Mouse (Mus musculus) forebrain, embryonic 15.5 days (tissue): ENCODE measurements around the gene Ntng2. TPM values are rescaled to one million over a fixed set of nuclear protein-coding genes. Genes with fewer than 3 reads are reported as not detected.

ENCODE experiments used
- ATAC-seq: fragments of 200-750 bp; cut with Nextera tagmentation; replicated peaks from 2 replicates; pipeline ENCODE4 v1.8.0; 2017; ENCODE audit warnings: mild to moderate bottlenecking, moderate TSS enrichment, moderate library complexity
- H3K27ac ChIP-seq: fragments of 300-500 bp; sonication (generic); replicated peaks from 2 replicates; pipeline ENCODE4 v1.5.1; 2015; ENCODE audit warnings: mild to moderate bottlenecking, inconsistent platforms
- H3K27me3 ChIP-seq: fragments of 300-500 bp; sonication (generic); 2 replicates; pipeline ENCODE4 v1.6.1; 2015; ENCODE audit warnings: inconsistent platforms
- H3K36me3 ChIP-seq: fragments of 300-500 bp; sonication (generic); 2 replicates; pipeline ENCODE4 v1.6.1; 2015; ENCODE audit warnings: mild to moderate bottlenecking, inconsistent platforms
- H3K4me1 ChIP-seq: fragments of 300-500 bp; sonication (generic); 2 replicates; pipeline ENCODE4 v1.6.1; 2015; ENCODE audit warnings: inconsistent platforms
- H3K4me2 ChIP-seq: fragments of 300-500 bp; sonication (generic); replicated peaks from 2 replicates; pipeline ENCODE4 v1.6.1; 2015; ENCODE audit warnings: mild to moderate bottlenecking, inconsistent platforms
- H3K4me3 ChIP-seq: fragments of 300-500 bp; sonication (generic); 2 replicates; pipeline ENCODE4 v1.5.1; 2015; ENCODE audit warnings: mild to moderate bottlenecking, inconsistent platforms
- H3K9ac ChIP-seq: fragments of 300-500 bp; sonication (generic); replicated peaks from 2 replicates; pipeline ENCODE4 v1.6.1; 2015; ENCODE audit warnings: mild to moderate bottlenecking, inconsistent platforms
- H3K9me3 ChIP-seq: fragments of 300-500 bp; sonication (generic); 2 replicates; pipeline ENCODE4 v1.6.1; 2016; ENCODE audit warnings: inconsistent platforms
- WGBS: fragments of 180-500 bp; shearing (Covaris S2); methylation state at CpG from one replicate; pipeline ENCODE4 v1.1.7; 2015; ENCODE audit warnings: mixed read lengths; 5-methylcytosine and 5-hydroxymethylcytosine counted together
- polyA plus RNA-seq: library from polyadenylated mRNA; unstranded; fragments of >200 nt; fragmentation: Nextera tagmentation; extraction: Ambion mirVana; gene quantifications from 2 replicates; pipeline ENCODE4 v1.2.1, GENCODE M21; 2015

The Ntng2 gene
- polyA plus RNA-seq = 11.7 and 13.5 TPM in 2 replicates

- peaks cover 15% of the 10 kb centered on the region; the same call in 1 of the 2 replicates for H3K27me3 ChIP-seq
Measured at GRCm38 (mm10) chr2:29252599-29253204, at the start of gene Ntng2. TSS of gene Ntng2 (minus strand) at chr2:29253005.

GRCm38 (mm10) chr2:29295557-29295956, 42.8 kb upstream of the Ntng2 start:
- no peak overlapping the region for H3K4me2 ChIP-seq
- no peak overlapping the region for H3K9ac ChIP-seq
- H3K27ac ChIP-seq = no peak overlapping the region
- no peak for ATAC-seq
- no peak overlapping the region for H3K4me3 ChIP-seq
- H3K27me3 ChIP-seq = no peaks in the 10 kb centered on the region
- 79% methylated on average over 3 of the region's 3 CpGs for WGBS
- 0 out of 2 replicates have a peak, but pooled peaks cover 7% of the 10 kb centered on the region for H3K9me3 ChIP-seq
- no peaks in the 10 kb centered on the region for H3K36me3 ChIP-seq
- H3K4me1 ChIP-seq = no peaks in the 10 kb centered on the region

More at GRCm38 (mm10) chr2:29252599-29253204, at the start of gene Ntng2:
- Histone ChIP-seq H3K9ac (peak within 1 kb of the TSS; percentile 66), H3K36me3 (no peaks in the 10 kb centered on the region), H3K9me3 (no peaks in the 10 kb centered on the region), H3K4me3 (peak within 1 kb of the TSS; percentile 64), H3K27ac (peak within 1 kb of the TSS; percentile 91), H3K4me1 (peaks cover 66% of the 10 kb centered on the region), H3K4me2 (peak within 1 kb of the TSS; percentile 86)
- ATAC-seq = peak; percentile 34
- under 1% methylated on average over 54 of the region's 54 CpGs for WGBS

DNA sequence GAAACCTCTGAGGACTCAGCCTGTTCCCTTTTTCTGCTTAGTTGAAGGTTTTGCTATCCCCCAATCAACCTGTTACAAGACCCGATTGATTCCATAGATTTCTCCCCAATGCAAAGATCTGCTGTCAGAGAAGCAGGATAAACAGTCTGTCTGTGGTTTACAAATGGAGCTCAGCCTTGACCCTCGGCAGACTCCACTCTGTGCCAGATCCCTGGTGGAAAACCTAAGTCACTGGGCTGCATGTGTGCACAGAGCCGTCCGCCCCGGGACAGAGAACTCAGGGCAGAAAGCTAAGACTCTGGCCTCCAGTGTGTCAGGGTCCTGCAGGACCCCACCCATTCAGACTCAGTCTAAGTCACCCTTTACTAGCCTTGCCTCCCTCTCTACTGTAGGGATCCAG, 34.8 kb upstream of the Ntng2 start:
- Histone ChIP-seq H3K9ac (no peak overlapping the region), H3K27me3 (no peaks in the 10 kb centered on the region), H3K36me3 (no peaks in the 10 kb centered on the region), H3K4me2 (no peak overlapping the region), H3K27ac (no peak overlapping the region), H3K9me3 (no peaks in the 10 kb centered on the region), H3K4me3 (no peak overlapping the region), H3K4me1 (no peaks in the 10 kb centered on the region)
- 86% methylated on average over 5 of the region's 5 CpGs for WGBS
- no peak for ATAC-seq

- H3K36me3 ChIP-seq = no peaks in the 10 kb centered on the region
- H3K9ac ChIP-seq = no peak overlapping the region
- no peak overlapping the region for H3K27ac ChIP-seq
- H3K27me3 ChIP-seq = no peaks in the 10 kb centered on the region
- no peak for ATAC-seq
- no peak overlapping the region for H3K4me2 ChIP-seq
- 50% methylated on average over 5 of the region's 5 CpGs for WGBS
- H3K4me3 ChIP-seq = no peak overlapping the region
- 0 out of 2 replicates have a peak, but pooled peaks cover 5% of the 10 kb centered on the region for H3K4me1 ChIP-seq
- H3K9me3 ChIP-seq = no peaks in the 10 kb centered on the region
Measured at GRCm38 (mm10) chr2:29277703-29278121, 24.9 kb upstream of the Ntng2 start.

DNA sequence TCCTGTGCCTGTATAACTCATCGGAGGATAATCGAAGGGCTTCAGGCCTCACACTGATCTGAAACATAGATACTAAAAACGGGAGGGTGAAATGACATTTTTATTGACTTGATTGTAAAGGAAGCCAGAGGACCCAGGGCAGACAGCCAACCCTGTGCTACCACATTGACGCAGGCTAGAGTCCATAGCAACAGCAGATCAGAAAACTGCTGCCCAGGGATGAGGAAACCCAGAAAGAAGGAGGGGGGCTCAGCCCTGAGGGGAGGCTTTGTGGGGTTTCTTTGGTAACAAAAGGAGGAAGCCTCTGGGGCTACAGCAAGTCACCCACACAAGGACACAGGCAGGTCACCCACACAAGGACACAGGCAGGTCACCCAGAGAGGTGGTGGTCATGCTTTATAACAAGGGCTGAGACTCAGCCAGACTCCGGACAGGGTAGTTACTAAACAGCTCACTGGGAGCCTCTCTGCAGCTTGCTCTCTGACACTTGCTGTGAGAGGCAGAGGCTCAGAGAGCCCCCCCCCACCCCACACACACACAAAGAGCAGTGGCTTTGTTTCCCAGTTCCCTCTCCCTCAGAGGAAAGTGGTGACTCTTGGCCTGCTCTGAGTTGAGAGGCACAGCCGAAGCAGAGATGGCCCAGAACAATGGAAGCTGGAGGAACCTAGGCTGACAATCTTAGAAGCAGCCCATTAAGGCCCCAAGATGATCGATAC, 19.2 kb upstream of the Ntng2 start:
- no peaks in the 10 kb centered on the region for H3K9me3 ChIP-seq
- no peak overlapping the region for H3K4me2 ChIP-seq
- H3K9ac ChIP-seq = 0 out of 2 replicates have a peak overlapping the region, but pooled peaks have one; percentile 9
- H3K4me3 ChIP-seq = no peak overlapping the region
- no peaks in the 10 kb centered on the region for H3K36me3 ChIP-seq
- 47% methylated on average over 7 of the region's 7 CpGs for WGBS
- ATAC-seq = 0 out of 2 replicates have a peak, but pooled peaks have one; percentile 35
- peaks cover 16% of the 10 kb centered on the region for H3K4me1 ChIP-seq
- 0 out of 2 replicates have a peak overlapping the region, but pooled peaks have one; percentile 3 for H3K27ac ChIP-seq
- no peaks in the 10 kb centered on the region for H3K27me3 ChIP-seq

- Histone ChIP-seq H3K4me1 (peaks cover 16% of the 10 kb centered on the region), H3K4me3 (no peak overlapping the region), H3K4me2 (no peak overlapping the region), H3K9ac (no peak overlapping the region), H3K9me3 (no peaks in the 10 kb centered on the region), H3K27me3 (no peaks in the 10 kb centered on the region), H3K36me3 (no peaks in the 10 kb centered on the region), H3K27ac (no peak overlapping the region)
- 75% methylated on average over 7 of the region's 7 CpGs for WGBS
- no peak for ATAC-seq
Measured at GRCm38 (mm10) chr2:29271098-29271497, 18.3 kb upstream of the Ntng2 start.

GRCm38 (mm10) chr2:29266810-29267209, 14.0 kb upstream of the Ntng2 start:
- H3K4me3 ChIP-seq = no peak overlapping the region
- no peak for ATAC-seq
- 13% methylated on average over 4 of the region's 4 CpGs for WGBS

DNA sequence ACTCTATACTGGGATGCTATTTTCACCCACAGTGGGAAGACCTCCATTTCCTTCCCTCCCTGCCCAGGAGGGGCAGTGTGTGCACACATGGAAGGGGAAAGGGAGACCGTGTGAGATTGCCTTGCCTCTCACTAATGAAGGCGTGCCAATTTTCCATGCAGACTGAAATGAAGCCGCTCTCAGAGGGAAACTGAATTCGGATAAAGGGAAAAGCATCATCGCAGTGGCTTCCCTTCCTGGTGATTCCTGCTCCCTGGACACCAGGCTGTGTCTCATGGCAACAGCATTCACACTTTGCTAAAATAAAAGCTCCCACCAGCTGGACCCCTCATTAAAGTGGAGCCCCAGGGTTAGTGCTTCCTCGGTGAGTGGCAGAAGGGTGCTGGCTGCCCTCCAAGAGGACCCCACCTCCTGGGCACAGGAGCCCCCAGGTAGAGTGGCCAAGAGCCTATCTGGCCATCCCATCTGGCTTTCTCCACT, 9.7 kb upstream of the Ntng2 start:
- no peaks in the 10 kb centered on the region for H3K36me3 ChIP-seq
- ATAC-seq = peak; percentile 88
- H3K9ac ChIP-seq = no peak overlapping the region
- no peak overlapping the region for H3K4me2 ChIP-seq
- no peaks in the 10 kb centered on the region for H3K27me3 ChIP-seq
- no peak overlapping the region for H3K4me3 ChIP-seq
- H3K27ac ChIP-seq = peak overlapping the region; percentile 73
- 33% methylated on average over 6 of the region's 6 CpGs for WGBS
- no peaks in the 10 kb centered on the region for H3K9me3 ChIP-seq
- peaks cover 21% of the 10 kb centered on the region for H3K4me1 ChIP-seq

More at GRCm38 (mm10) chr2:29266810-29267209, 14.0 kb upstream of the Ntng2 start:
- no peaks in the 10 kb centered on the region for H3K9me3 ChIP-seq
- H3K4me2 ChIP-seq = no peak overlapping the region
- peak overlapping the region; percentile 42 for H3K27ac ChIP-seq
- H3K36me3 ChIP-seq = no peaks in the 10 kb centered on the region
- H3K9ac ChIP-seq = no peak overlapping the region
- H3K27me3 ChIP-seq = no peaks in the 10 kb centered on the region
- peaks cover 16% of the 10 kb centered on the region for H3K4me1 ChIP-seq

DNA sequence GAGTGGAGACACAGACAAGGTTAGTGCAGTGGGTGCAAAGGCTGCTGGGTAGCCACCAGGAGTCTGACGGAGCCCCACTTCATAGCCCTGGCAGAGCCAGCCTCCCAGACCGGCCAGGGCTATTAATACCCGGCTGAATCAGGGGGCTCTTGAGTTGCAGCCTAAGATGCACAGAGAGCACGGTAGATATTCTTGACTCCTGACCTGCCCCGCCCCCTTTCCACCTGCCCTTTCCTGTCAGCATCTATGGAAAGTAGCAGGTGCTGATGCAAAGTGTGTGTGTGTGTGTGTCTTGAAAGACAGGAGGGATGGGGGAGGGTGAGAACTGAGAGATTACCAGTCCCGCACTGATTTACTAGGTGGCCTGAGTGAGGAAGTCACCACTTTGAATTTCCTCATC, 8.3 kb upstream of the Ntng2 start:
- Histone ChIP-seq H3K9me3 (no peaks in the 10 kb centered on the region), H3K27me3 (no peaks in the 10 kb centered on the region), H3K36me3 (no peaks in the 10 kb centered on the region), H3K27ac (no peak overlapping the region), H3K4me3 (no peak overlapping the region), H3K4me2 (no peak overlapping the region), H3K4me1 (peaks cover 13% of the 10 kb centered on the region; the same call in 1 of the 2 replicates), H3K9ac (no peak overlapping the region)
- ATAC-seq = no peak
- 60% methylated on average over 6 of the region's 6 CpGs for WGBS

DNA sequence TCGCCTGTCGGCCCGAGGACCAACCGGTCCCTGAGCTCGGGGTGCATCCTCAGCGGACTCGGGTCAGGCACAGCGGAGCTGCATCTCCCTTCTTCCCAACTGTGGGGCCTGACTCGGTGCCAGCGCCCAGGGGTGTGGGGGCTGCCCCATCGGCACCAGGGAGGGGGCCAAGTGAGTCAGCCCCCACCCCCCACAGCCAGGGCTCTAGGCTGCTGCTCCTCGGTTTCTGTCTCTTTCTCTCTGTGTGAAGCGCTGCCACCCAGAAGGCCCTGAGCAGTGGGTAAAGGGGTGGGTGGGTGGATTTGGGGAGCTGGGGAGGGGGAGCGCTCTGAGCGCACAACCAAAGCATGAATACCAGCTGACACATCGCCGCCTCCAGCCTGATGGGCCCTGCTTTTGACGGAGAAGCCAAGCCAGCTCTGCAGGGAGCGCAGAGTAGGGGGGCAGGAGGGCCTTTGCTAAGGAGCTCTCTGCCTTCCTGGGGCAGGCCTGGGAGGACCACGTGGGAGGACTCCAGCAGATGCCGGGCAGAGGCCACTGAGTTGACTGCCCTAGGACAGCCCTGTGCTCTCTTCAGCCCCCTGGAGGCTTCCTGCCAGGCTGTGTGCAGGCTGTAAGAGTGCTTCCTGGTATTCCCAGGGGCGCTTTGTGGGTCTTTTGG, 530 bp upstream of the Ntng2 start:
- Histone ChIP-seq H3K4me1 (peaks cover 62% of the 10 kb centered on the region), H3K9me3 (no peaks in the 10 kb centered on the region), H3K36me3 (no peaks in the 10 kb centered on the region), H3K4me3 (peak overlapping the region; percentile 64), H3K4me2 (peak overlapping the region; percentile 86), H3K27me3 (peaks cover 15% of the 10 kb centered on the region; the same call in 1 of the 2 replicates), H3K9ac (peak overlapping the region; percentile 66), H3K27ac (peak overlapping the region; percentile 91)
- WGBS = 3% methylated on average over 22 of the region's 22 CpGs
- ATAC-seq = peak; percentile 73

DNA sequence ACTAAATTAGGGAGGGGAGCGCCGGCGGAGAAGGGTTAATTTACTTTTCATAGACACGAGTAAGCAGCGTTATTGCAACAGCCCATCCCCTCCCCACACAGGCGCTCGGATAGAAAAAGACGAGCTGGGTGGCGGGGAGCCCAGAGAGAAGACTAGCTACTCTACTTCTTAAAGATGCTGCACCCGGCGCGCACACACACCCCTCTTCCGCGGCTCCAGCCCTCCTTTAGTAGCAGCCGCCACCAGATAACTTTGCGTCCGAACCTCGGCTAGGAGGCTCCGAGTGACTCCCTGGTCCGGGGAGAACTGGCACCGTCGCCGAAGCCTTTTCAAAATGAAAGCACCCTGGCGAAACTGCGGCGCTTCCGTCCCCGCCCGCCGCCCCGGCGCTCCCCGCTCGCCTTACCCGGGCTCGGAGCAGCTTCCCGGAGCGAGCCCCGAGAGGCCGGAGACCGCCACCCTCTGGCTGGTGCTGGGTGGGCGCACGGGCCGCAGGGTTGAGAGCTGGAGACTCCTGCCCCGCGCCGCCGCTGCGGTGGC, 676 bp downstream of the Ntng2 start:
- Histone ChIP-seq H3K27ac (peak overlapping the region; percentile 91), H3K36me3 (no peaks in the 10 kb centered on the region), H3K9ac (peak overlapping the region; percentile 66), H3K9me3 (no peaks in the 10 kb centered on the region), H3K4me2 (peak overlapping the region; percentile 86), H3K27me3 (peaks cover 15% of the 10 kb centered on the region; the same call in 1 of the 2 replicates), H3K4me1 (peaks cover 71% of the 10 kb centered on the region), H3K4me3 (peak overlapping the region; percentile 64)
- under 1% methylated on average over 49 of the region's 49 CpGs for WGBS
- no peak for ATAC-seq
